Mouse (Mus musculus): ENCODE measurements around the gene Sec61a2. TPM values are rescaled to one million over a fixed set of nuclear protein-coding genes. Genes with fewer than 3 reads are reported as not detected.

Sec61a2 gene
- polyA plus RNA-seq, 1 experiment = 20.8 TPM

GRCm38 (mm10) chr2:5894296-5894695 is 936 bp downstream of the Sec61a2 start:
- TF ChIP-seq POLR2A (IDR thresholded peaks at IDR 0.05; ENCODE audit: borderline replicate concordance, low read depth, low read length) (no peak), CTCF (IDR thresholded peaks at IDR 0.05; ENCODE audit: low read depth, low read length) (no peak)
- H3K4me3 ChIP-seq (ENCODE audit: insufficient read depth, low read length) = peak overlapping the region; percentile 82
- H3K4me1 ChIP-seq (ENCODE audit: control insufficient read depth, insufficient read depth, low read length) = peaks cover 4% of the 10 kb centered on the region; the same call in 1 of the 2 replicates
- H3K27ac ChIP-seq (ENCODE audit: insufficient read depth, low read depth, low read length) = no peak overlapping the region

GRCm38 (mm10) chr2:5889412-5889811 is 5.8 kb downstream of the Sec61a2 start:
- Histone ChIP-seq H3K4me1 (ENCODE audit: control insufficient read depth, insufficient read depth, low read length) (peaks cover 3% of the 10 kb centered on the region; the same call in 1 of the 2 replicates), H3K4me3 (ENCODE audit: insufficient read depth, low read length) (no peak overlapping the region), H3K27ac (ENCODE audit: insufficient read depth, low read depth, low read length) (no peak overlapping the region)
- TF ChIP-seq POLR2A (IDR thresholded peaks at IDR 0.05; ENCODE audit: borderline replicate concordance, low read depth, low read length) (no peak), CTCF (IDR thresholded peaks at IDR 0.05; ENCODE audit: low read depth, low read length) (no peak)

GRCm38 (mm10) chr2:5888865-5889264 is 6.4 kb downstream of the Sec61a2 start:
- Histone ChIP-seq H3K4me3 (ENCODE audit: insufficient read depth, low read length) (no peak overlapping the region), H3K4me1 (ENCODE audit: control insufficient read depth, insufficient read depth, low read length) (no peaks in the 10 kb centered on the region), H3K27ac (ENCODE audit: insufficient read depth, low read depth, low read length) (no peak overlapping the region)
- TF ChIP-seq POLR2A (IDR thresholded peaks at IDR 0.05; ENCODE audit: borderline replicate concordance, low read depth, low read length) = no peak

GRCm38 (mm10) chr2:5877446-5877845 is 17.8 kb downstream of the Sec61a2 start:
- no peak for TF ChIP-seq POLR2A (IDR thresholded peaks at IDR 0.05; ENCODE audit: borderline replicate concordance, low read depth, low read length)
- TF ChIP-seq CTCF (IDR thresholded peaks at IDR 0.05; ENCODE audit: low read depth, low read length) = no peak
- Histone ChIP-seq H3K4me3 (ENCODE audit: insufficient read depth, low read length) (no peak overlapping the region), H3K4me1 (ENCODE audit: control insufficient read depth, insufficient read depth, low read length) (no peaks in the 10 kb centered on the region), H3K27ac (ENCODE audit: insufficient read depth, low read depth, low read length) (no peak overlapping the region)

- Histone ChIP-seq H3K4me3 (ENCODE audit: insufficient read depth, low read length) (no peak overlapping the region), H3K4me1 (ENCODE audit: control insufficient read depth, insufficient read depth, low read length) (no peaks in the 10 kb centered on the region), H3K27ac (ENCODE audit: insufficient read depth, low read depth, low read length) (no peak overlapping the region)
- TF ChIP-seq CTCF (IDR thresholded peaks at IDR 0.05; ENCODE audit: low read depth, low read length) (no peak), POLR2A (IDR thresholded peaks at IDR 0.05; ENCODE audit: borderline replicate concordance, low read depth, low read length) (no peak)
These were observed 25.5 kb downstream of the Sec61a2 start for GRCm38 (mm10) chr2:5869746-5870145.

- no peak overlapping the region for H3K4me3 ChIP-seq (ENCODE audit: insufficient read depth, low read length)
- H3K4me1 ChIP-seq (ENCODE audit: control insufficient read depth, insufficient read depth, low read length) = no peaks in the 10 kb centered on the region
- TF ChIP-seq POLR2A (IDR thresholded peaks at IDR 0.05; ENCODE audit: borderline replicate concordance, low read depth, low read length) (no peak), CTCF (IDR thresholded peaks at IDR 0.05; ENCODE audit: low read depth, low read length) (no peak)
- H3K27ac ChIP-seq (ENCODE audit: insufficient read depth, low read depth, low read length) = no peak overlapping the region
These were observed 27.6 kb downstream of the Sec61a2 start for GRCm38 (mm10) chr2:5867681-5868080.

GRCm38 (mm10) chr2:5862834-5863233 is 32.4 kb downstream of the Sec61a2 start, which contains the start of gene Gm13199:
Gene Gm13199 (minus strand): TSS chr2:5862934.
- TF ChIP-seq CTCF (IDR thresholded peaks at IDR 0.05; ENCODE audit: low read depth, low read length) (no peak), POLR2A (IDR thresholded peaks at IDR 0.05; ENCODE audit: borderline replicate concordance, low read depth, low read length) (no peak)
- Histone ChIP-seq H3K4me1 (ENCODE audit: control insufficient read depth, insufficient read depth, low read length) (no peaks in the 10 kb centered on the region), H3K4me3 (ENCODE audit: insufficient read depth, low read length) (no peak within 1 kb of the TSS)

GRCm38 (mm10) chr2:5851866-5852265 is 43.4 kb downstream of the Sec61a2 start:
- no peak for TF ChIP-seq CTCF (IDR thresholded peaks at IDR 0.05; ENCODE audit: low read depth, low read length)
- TF ChIP-seq POLR2A (IDR thresholded peaks at IDR 0.05; ENCODE audit: borderline replicate concordance, low read depth, low read length) = no peak
- no peak overlapping the region for H3K4me3 ChIP-seq (ENCODE audit: insufficient read depth, low read length)
- H3K27ac ChIP-seq (ENCODE audit: insufficient read depth, low read depth, low read length) = no peak overlapping the region
- peaks cover under 1% of the 10 kb centered on the region; the same call in 1 of the 2 replicates for H3K4me1 ChIP-seq (ENCODE audit: control insufficient read depth, insufficient read depth, low read length)

More at GRCm38 (mm10) chr2:5862834-5863233, 32.4 kb downstream of the Sec61a2 start, which contains the start of gene Gm13199:
- no peak within 1 kb of the TSS for H3K27ac ChIP-seq (ENCODE audit: insufficient read depth, low read depth, low read length)

GRCm38 (mm10) chr2:5851116-5851515 is 44.1 kb downstream of the Sec61a2 start:
- TF ChIP-seq CTCF (IDR thresholded peaks at IDR 0.05; ENCODE audit: low read depth, low read length) = no peak
- TF ChIP-seq POLR2A (IDR thresholded peaks at IDR 0.05; ENCODE audit: borderline replicate concordance, low read depth, low read length) = no peak
- no peak overlapping the region for H3K4me3 ChIP-seq (ENCODE audit: insufficient read depth, low read length)
- H3K4me1 ChIP-seq (ENCODE audit: control insufficient read depth, insufficient read depth, low read length) = peaks cover 6% of the 10 kb centered on the region
- H3K27ac ChIP-seq (ENCODE audit: insufficient read depth, low read depth, low read length) = no peak overlapping the region

- Histone ChIP-seq H3K27ac (ENCODE audit: insufficient read depth, low read depth, low read length) (no peak overlapping the region), H3K4me1 (ENCODE audit: control insufficient read depth, insufficient read depth, low read length) (peaks cover 6% of the 10 kb centered on the region), H3K4me3 (ENCODE audit: insufficient read depth, low read length) (peak overlapping the region; percentile 88)
- TF ChIP-seq POLR2A (IDR thresholded peaks at IDR 0.05; ENCODE audit: borderline replicate concordance, low read depth, low read length) = no peak
- TF ChIP-seq CTCF (IDR thresholded peaks at IDR 0.05; ENCODE audit: low read depth, low read length) = no peak
These were observed 49.4 kb downstream of the Sec61a2 start for GRCm38 (mm10) chr2:5845826-5846225.
